Mouse (Mus musculus) thymus, adult 2 months (tissue): ENCODE measurements around the gene Usp29.

Source experiments
- CTCF ChIP-seq: fragments of 200-500 bp; IDR thresholded peaks from 2 replicates; pipeline ENCODE4 v1.5.1; 2012; ENCODE audit warnings: mild to moderate bottlenecking, control low read depth, low read length, moderate library complexity, borderline replicate concordance; ENCODE audit not compliant: control insufficient read depth, poor library complexity, insufficient read depth; ENCODE audit errors: extremely low read depth
- POLR2A ChIP-seq: fragments of 200-500 bp; IDR thresholded peaks from 2 replicates; pipeline ENCODE4 v1.6.1; 2012; ENCODE audit warnings: mild to moderate bottlenecking, low read length, control low read depth, moderate library complexity; ENCODE audit not compliant: control insufficient read depth, poor library complexity, insufficient read depth; ENCODE audit errors: extremely low read depth

DNA sequence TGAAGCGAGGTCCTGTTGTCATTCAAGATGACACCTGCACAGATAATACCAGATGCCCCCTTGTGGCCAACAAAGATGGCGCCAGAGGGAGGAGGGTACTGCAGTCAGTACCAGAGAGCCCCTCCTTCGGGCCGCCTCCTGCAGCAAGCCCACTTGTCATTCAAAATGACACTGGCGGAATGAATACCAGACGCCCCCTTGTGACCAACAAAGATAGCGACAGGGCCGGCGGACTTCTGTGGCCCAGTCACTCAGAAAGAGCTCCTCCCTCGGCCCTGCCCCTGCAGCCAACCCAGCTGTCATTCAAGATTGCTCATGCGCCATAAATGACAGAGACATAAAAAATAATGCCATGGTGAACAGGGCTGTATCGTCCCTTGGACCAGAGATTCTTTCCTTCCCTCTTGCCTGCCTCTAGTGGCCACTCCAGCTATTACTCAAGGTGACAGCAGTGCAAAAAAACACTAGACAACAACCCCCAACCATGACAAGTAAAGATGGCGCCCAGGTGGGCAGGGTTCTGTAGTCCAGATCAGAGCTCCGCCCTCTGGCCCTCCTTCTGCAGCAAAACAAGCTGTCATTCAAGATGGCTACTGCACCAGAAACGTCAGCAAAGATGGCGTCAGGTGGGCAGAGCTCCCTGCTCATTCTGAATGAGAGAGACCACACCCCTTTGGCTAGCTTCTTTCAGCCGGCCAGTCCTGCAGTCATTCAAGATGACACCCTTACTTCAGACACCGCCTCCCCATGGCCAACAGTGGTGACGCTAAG, 2.8 kb upstream of the Usp29 start:
- TF ChIP-seq POLR2A (no peak), CTCF (no peak)
